Mouse (Mus musculus) ES-E14 (cell line): Measurements from ENCODE around the gene Cabp4. TPM values are rescaled to one million over a fixed set of nuclear protein-coding genes. Genes with fewer than 3 reads are reported as not detected.
"Not testable (repeated sequence)": the region's sequence is repeated elsewhere in the genome, so short reads cannot be mapped to it uniquely, and the experiment has no call there.

ENCODE experiments used
- DNase-seq: peaks from one replicate; pipeline ENCODE4 v3.0.0-alpha.2; 2013; ENCODE audit warnings: low read depth, low spot score
- H3K27ac ChIP-seq: 2 replicates; pipeline ENCODE4 v1.5.1; 2012; ENCODE audit warnings: low read depth, mild to moderate bottlenecking, low read length, moderate library complexity, mixed read lengths; ENCODE audit not compliant: poor library complexity, insufficient read depth, severe bottlenecking
- H3K36me3 ChIP-seq: 2 replicates; pipeline ENCODE4 v1.6.1; 2012; ENCODE audit warnings: mild to moderate bottlenecking, low read length, moderate library complexity, mixed read lengths; ENCODE audit not compliant: control insufficient read depth, poor library complexity, insufficient read depth, severe bottlenecking
- H3K4me1 ChIP-seq, 2 experiments: fragments of 150-350 bp in 1 of 2; sonication (generic) in 1 of 2; 2 replicates each; pipeline ENCODE4 v1.6.1; 2012; ENCODE audit warnings: low read length in 2 of 2, mild to moderate bottlenecking in 1 of 2, mixed read lengths in 1 of 2; ENCODE audit not compliant: control insufficient read depth in 2 of 2, insufficient read depth in 2 of 2, poor library complexity in 1 of 2
- H3K4me3 ChIP-seq, 2 experiments: fragments of 150-350 bp in 1 of 2; sonication (generic) in 1 of 2; 2 replicates each; pipeline ENCODE4 v1.5.1; 2012; ENCODE audit warnings: low read length in 2 of 2, low read depth in 1 of 2, mild to moderate bottlenecking in 1 of 2, mixed read lengths in 1 of 2; ENCODE audit not compliant: insufficient read depth in 1 of 2, poor library complexity in 1 of 2, severe bottlenecking in 1 of 2
- H3K9ac ChIP-seq: 2 replicates; pipeline ENCODE4 v1.6.1; 2012; ENCODE audit warnings: low read depth, mild to moderate bottlenecking, low read length, mixed read lengths; ENCODE audit not compliant: poor library complexity, insufficient read depth, severe bottlenecking
- H3K9me3 ChIP-seq: fragments of 150-350 bp; sonication (generic); 2 replicates; pipeline ENCODE4 v1.6.1; 2012; ENCODE audit warnings: low read depth, mild to moderate bottlenecking, low read length; ENCODE audit not compliant: control insufficient read depth, insufficient read depth
- CHD2 ChIP-seq: IDR thresholded peaks from 2 replicates; pipeline ENCODE4 v1.6.1; 2014; ENCODE audit warnings: mild to moderate bottlenecking, low read depth, low read length, inconsistent platforms
- HCFC1 ChIP-seq: IDR thresholded peaks from 2 replicates; pipeline ENCODE4 v1.6.1; 2012; ENCODE audit warnings: low read length, inconsistent platforms, borderline replicate concordance; ENCODE audit not compliant: insufficient read depth
- MAFK ChIP-seq: IDR thresholded peaks from 2 replicates; pipeline ENCODE4 v1.6.1; 2014; ENCODE audit warnings: mild to moderate bottlenecking, low read depth, low read length, inconsistent platforms; ENCODE audit not compliant: insufficient read depth
- ZC3H11A ChIP-seq: IDR thresholded peaks from 2 replicates; pipeline ENCODE4 v1.6.1; 2012; ENCODE audit warnings: low read depth, mild to moderate bottlenecking, inconsistent platforms, low read length, borderline replicate concordance
- ZNF384 ChIP-seq: IDR thresholded peaks from 2 replicates; pipeline ENCODE4 v1.6.1; 2012; ENCODE audit warnings: low read depth, low read length, inconsistent platforms
- in situ Hi-C, 2 experiments: fragments of 600-800 bp; cut with MboI; formaldehyde crosslinking; loops; one replicate each; pipeline ENCODE4 v1.15.1; 2025; ENCODE audit warnings: low sequenced_read_pairs in 2 of 2, inconsistent platforms in 1 of 2; ENCODE audit not compliant: unreplicated experiment in 2 of 2
- total RNA-seq: library from RNA; depleted of rRNA; stranded (reverse); fragments of 300-350 nt; gene quantifications from 2 replicates; pipeline ENCODE4 v1.2.3, GENCODE M21; 2012

The Cabp4 gene
- total RNA-seq, 1 experiment, result 1.8 TPM

DNA sequence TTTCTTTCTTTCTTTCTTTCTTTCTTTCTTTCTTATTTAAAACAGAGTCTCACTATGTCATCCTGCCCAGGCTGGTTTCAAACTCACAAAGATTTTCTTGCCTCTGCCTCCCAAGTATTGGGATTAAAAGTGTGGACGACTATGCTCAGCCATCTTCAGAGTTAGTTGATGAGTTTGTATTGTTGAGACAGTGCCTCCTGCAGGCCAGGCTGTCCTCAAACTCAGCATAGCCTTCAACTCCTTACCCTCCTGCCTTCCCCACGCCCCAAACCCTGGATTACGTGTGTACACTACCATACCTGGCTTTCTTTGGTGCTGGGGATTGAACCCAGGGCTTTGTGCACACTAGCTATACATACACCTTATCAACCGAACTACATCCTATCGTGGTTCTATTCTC, 7.4 kb downstream of the Cabp4 start:
- no peak for TF ChIP-seq ZNF384
- no peak for TF ChIP-seq MAFK
- TF ChIP-seq CHD2, result no peak
- TF ChIP-seq HCFC1, result no peak
- TF ChIP-seq ZC3H11A, result no peak
- H3K4me1 ChIP-seq, result peaks cover 4 to 11% of the 10 kb centered on the region in 2 experiments; a peak in 2 of 4 replicates
- no peak overlapping the region for H3K9ac ChIP-seq
- H3K4me3 ChIP-seq, result no peak overlapping the region
- peaks cover 12% of the 10 kb centered on the region; the same call in 1 of the 2 replicates for H3K36me3 ChIP-seq
- no peak for DNase-seq
- no peak overlapping the region for H3K27ac ChIP-seq
- H3K9me3 ChIP-seq, result no peaks in the 10 kb centered on the region
- in situ Hi-C loops, result no loop called here

DNA sequence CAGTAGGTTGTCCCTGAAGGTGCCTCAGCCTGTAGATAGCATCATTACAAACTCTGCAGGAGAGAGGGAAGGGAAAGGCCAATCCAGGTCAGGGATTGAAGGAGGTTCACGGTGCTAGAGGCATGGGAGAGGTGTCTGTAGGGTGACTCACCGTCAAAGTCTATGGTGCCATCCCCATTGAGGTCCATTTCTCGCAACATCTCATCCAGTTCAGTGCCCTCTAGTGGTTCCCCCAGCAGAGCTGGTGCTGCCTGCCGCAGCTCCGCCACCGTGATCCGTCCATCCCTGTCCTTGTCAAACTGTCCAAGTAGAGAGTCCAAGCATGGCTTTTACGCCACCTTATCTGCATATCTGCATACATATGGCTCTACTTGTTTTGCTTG, 7.9 kb downstream of the Cabp4 start:
- in situ Hi-C loops, H3K4me3 ChIP-seq, H3K9ac ChIP-seq, H3K9me3 ChIP-seq: not testable (repeated sequence)
- peaks cover 4 to 13% of the 10 kb centered on the region in 2 experiments; a peak in 3 of 4 replicates for H3K4me1 ChIP-seq
- DNase-seq, result peak; percentile 36
- peaks cover 15% of the 10 kb centered on the region; the same call in 1 of the 2 replicates for H3K36me3 ChIP-seq
- peak overlapping the region; percentile 9 for H3K27ac ChIP-seq

- in situ Hi-C loops, H3K4me3 ChIP-seq, DNase-seq, H3K9ac ChIP-seq, H3K9me3 ChIP-seq: not testable (repeated sequence)
- Histone ChIP-seq H3K4me1 (peaks cover 4 to 13% of the 10 kb centered on the region in 2 experiments; a peak in 3 of 4 replicates), H3K36me3 (peaks cover 15% of the 10 kb centered on the region; the same call in 1 of the 2 replicates), H3K27ac (peak overlapping the region; percentile 88)
These were observed 8.4 kb downstream of the Cabp4 start for GRCm38 (mm10) chr19:4135229-4135962.

DNA sequence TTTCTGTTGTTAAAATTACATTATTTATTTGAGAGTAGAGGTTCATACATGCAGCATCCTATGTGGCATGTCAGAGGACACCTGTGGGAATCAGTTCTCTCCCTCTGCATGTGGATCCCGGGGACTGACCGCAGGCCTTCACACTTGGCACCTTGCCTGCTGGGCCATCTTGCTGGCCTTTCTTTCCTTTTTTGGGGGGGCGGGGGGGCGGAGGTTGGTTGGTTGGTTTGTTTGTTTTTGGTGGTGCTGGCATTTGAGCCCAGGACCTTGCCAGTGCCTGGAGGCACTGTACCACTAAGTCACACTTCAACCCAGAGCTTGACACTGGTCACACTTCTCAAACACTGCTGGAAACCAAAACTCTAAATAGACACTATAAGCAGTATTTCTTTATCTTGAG, 9.5 kb downstream of the Cabp4 start:
- no peak overlapping the region for H3K4me3 ChIP-seq
- peaks cover 16% of the 10 kb centered on the region; the same call in 1 of the 2 replicates for H3K36me3 ChIP-seq
- TF ChIP-seq ZNF384, result no peak
- no peak for TF ChIP-seq MAFK
- in situ Hi-C loops, result no loop called here
- H3K27ac ChIP-seq, result no peak overlapping the region
- no peaks in the 10 kb centered on the region for H3K9me3 ChIP-seq
- DNase-seq, result no peak
- no peak overlapping the region for H3K9ac ChIP-seq
- H3K4me1 ChIP-seq, result peaks cover 4 to 13% of the 10 kb centered on the region in 2 experiments; a peak in 3 of 4 replicates

DNA sequence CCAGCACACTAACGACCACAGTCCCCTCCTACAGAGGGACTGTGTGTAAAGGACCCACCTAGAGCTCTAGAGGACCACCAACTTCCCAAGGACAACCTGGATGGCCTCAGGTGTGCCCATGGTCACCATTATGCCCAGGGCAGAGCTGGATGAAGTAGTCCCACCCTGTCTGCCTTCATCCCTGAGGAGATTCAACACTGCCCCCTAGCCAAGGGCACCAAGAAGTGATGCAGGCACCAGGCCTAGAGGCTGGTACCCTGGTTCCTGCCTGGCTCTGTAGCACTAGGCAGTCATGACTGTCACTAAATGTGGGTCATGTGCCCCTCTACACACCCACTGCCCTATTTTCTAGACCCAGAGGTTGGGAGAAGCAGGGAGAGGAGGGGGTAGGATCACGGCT, 12.1 kb downstream of the Cabp4 start:
- Histone ChIP-seq H3K9ac (no peak overlapping the region), H3K36me3 (peaks cover 25% of the 10 kb centered on the region; the same call in 1 of the 2 replicates), H3K4me3 (no peak overlapping the region), H3K9me3 (no peaks in the 10 kb centered on the region), H3K4me1 (peaks cover 0 to 12% of the 10 kb centered on the region in 2 experiments; a peak in 2 of 4 replicates), H3K27ac (no peak overlapping the region)
- in situ Hi-C loops, result no loop called here
- DNase-seq, result no peak
- TF ChIP-seq MAFK (no peak), HCFC1 (no peak), ZC3H11A (no peak)
